Mouse (Mus musculus) R1 (cell line): ENCODE measurements around the gene Nup210l.
A peak's percentile ranks its signal among the peaks of the same experiment; 100 is the strongest.
"Not testable (repeated sequence)": the region's sequence is repeated elsewhere in the genome, so short reads cannot be mapped to it uniquely, and the experiment has no call there.

Source experiments
- DNase-seq: peaks from one replicate; pipeline ENCODE4 v3.0.0-alpha.2; 2018; ENCODE audit warnings: low read depth, low spot score

The Nup210l gene

DNA sequence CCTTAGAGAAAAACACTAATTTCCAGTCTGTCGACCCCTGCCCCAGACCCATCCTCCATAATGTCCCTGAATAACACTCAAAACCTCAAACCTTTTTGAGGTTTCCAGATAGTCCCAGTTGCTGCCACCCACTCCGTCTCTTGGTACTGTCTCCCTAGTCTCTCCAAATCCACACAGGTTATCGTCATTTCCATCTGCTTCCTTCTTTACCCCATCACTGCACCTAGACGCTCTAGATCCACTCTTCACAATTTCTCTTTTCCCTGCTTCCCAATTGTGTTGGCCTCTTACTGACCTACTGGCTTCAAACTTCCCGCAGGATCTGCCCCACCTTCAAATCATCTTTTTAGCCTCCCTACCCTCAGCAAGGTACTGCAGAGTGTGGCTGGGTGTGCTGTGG is 117.2 kb downstream of the Nup210l start:
- DNase-seq, result no peak

DNA sequence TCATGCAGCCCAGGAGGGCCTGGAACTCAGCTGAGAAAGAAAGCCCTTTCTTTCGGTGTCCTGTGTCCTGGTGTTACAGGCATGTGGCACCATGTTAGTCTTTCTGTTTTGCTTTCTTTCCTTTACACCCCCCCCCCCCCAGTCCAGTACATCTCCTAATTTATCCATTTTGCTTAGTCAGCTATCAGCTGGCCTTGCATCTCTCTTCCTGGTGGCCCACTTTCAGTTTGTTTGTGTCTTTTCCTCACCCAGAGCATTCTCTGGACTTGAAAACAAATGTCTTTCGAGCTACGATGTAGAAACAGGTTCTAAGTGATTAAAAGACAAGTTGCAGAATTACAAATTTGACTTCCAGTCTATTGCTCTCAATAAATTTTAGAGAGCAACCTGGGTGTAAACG is 118.5 kb downstream of the Nup210l start:
- DNase-seq, result no peak

DNA sequence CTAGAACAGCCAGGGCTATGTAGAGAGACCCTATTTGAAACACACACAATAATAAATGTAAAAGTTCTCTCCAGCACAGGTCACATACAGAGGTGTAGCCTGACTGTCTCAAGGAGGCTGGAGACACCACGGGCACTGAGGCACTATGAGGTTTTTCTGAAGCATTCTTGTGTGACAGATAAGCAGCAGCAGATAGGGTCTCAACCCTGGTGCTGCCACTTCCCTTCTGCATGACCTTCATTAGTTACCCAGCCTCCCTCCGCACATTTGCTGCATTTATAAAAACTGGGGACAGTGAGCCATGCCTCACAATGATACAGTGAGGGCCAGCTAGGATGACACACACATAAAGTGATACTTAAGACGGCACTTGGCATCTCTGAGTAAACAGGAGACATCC is 119.0 kb downstream of the Nup210l start:
- no peak for DNase-seq

DNA sequence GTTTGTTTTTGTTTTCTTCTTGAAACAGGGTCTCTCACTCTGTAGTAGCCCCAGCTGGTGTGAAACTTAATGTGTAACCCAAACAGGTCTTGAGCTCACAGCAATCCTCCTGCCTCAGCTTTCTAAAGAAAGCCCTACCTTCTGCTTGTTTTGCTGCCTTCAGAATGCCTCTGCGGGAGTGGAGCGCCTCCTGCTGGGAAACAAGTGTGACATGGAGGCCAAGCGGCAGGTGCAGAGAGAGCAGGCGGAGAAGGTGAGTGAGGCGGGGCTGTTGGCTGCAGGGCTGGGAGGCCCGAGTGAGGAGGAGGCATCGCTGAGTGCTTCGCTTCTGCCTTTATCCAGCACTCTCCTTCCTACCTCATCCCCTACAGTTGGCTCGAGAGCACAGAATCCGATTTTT is 120.4 kb downstream of the Nup210l start:
- peak; percentile 92 for DNase-seq

DNA sequence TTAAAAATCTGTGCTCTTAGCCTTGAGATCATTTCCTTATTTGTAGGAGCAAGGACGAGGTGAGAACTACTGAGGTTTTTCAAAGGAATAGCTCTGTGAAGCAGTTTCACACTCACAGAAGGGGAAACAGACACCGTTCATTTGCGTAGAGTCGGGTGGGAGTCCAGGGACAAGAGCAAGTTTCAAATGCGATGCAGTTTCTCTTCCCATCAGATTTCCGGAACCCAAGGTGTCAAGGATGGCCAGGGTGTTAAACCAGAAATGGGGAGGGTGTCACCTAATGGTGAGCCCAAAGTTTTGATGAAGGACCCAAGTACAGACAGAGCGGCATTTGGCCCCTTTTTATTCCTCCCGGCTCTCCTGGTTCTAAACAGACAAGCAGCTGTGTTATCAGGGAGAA is 127.1 kb downstream of the Nup210l start:
- no peak for DNase-seq

DNA sequence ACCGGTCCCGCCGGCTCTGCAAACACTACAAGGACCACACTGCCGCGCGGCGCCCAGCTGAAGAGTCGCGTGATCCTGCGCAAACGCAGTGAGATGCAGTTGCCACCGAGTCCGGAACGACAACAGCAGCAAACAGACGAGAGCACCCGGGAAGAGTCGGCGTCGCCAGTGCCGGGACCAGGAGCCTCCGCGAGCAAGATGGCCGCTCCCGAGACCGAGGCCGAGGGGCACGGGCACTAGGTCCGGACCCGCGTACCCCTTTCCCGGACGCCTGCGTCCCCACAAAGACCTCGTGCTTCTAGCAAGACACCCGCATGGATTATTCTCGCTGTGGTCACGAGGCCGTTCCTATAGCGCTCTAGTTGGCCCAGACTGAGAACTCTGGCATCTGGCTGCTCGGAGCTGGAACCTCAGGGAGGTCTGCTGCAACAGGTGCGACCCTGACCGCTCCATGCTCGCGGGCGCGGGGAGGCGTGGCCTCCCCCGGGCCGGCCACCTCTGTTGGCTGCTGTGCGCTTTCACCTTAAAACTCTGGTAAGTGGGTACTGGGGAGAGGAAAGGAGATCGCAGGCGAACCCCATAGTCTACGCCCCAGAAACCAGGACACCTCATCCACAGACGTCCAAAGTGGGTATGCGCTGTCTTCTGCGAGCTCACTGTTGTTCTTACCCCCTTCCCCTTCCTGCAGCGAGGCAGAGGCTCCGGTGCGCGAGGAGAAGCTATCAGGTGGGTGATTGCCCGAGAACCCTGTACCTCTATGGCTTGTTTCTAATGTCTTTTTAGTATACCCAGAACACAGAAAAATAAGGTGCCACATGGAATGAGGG is 127.8 kb downstream of the Nup210l start, which contains the start of gene Jtb:
Gene Jtb (plus strand): TSS at position 91 of the 827 bp plus-strand sequence.
- DNase-seq, result peak; percentile 95

DNA sequence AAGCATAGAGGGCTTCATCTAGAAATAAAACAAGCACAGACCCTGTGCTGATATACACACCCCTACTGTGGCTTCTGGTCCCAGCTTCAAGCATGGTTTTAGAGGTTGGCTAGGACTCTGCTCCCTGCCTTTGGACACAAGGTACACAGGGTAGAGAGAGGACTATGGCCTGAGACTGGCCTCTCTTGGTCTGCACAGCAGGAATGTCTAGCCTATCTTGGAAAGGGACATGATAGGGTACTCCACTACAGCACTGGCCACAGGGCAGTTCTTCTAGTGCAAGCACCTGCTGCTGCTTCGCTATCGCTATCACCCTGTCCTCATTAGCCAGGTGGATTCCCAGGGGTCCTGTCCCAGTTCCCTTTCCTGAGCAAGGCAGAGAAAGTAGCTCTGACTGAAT is 137.3 kb downstream of the Nup210l start:
- no peak for DNase-seq

DNA sequence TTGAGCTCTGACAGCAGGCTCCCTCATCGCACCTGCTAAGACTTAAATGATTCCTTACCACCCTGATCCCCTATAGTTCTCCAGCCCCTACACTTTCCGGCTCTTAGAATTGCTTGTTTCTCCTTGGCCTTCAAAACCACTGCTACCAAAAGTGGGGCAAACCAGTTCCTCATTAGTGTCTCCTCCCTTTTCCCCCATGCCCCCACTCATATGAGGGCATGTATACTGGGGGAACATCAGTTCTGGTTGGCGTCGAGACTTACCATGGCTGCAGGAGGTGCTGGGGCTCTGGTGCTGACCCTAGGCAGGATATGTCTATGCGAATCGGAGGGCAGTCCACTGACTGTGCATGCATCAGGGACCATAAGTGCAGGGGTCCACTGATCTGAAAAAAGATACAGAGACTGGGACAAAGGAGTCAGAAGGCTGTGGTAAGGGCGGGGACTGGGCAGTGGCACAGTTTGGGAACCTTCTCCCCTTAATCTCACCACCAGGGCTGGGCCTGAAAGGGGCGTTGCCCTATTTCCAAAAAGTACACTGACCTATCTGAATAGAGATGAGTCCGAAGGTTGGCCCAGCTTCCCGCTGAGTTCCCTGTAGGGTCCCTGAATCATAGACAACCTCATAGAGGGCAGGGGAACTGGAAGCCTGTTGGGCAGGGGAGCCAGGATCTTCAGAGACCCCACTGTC is 137.9 kb downstream of the Nup210l start:
- DNase-seq, result no peak

DNA sequence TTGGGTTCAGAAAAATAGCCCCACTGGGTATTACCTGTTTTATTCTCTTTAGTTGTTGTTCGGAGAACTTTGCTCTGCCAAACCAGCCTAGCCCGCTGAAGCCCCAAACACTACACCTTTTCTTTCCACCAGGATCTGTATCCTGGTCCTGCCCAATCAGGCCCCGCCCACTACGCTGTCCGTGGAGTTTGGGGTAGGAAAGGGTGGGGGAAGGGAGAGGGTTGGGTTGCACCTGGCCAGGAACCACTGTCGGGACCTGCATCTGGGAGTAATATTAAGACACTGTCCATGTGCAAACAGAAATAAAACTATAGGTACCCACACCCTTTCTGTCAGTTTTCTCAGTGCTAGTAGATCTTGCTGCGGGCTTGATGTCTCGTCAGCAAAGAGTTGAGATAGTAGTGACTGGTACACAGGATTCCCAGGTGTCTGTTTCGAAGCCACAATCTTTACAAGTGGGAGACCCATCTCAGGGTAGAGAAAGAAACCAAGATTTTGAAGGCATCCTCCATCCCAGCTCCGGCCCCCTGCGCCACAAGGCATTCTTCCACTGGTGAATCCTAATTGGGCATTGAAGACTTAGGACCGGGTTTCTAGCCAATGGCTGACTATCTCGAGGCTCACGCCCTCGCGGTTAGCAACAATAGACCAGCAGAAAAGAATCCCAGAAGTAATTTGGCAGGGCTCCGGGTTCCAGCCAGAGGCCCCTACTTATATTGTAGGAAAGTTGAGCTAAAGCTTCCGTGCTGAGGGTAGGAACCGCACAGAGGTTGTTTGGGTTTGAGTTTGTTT is 139.2 kb downstream of the Nup210l start, which contains the start of gene Creb3l4:
Gene Creb3l4 (minus strand): TSS at position 529 of the 792 bp plus-strand sequence.
- DNase-seq, result peak; percentile 92

DNA sequence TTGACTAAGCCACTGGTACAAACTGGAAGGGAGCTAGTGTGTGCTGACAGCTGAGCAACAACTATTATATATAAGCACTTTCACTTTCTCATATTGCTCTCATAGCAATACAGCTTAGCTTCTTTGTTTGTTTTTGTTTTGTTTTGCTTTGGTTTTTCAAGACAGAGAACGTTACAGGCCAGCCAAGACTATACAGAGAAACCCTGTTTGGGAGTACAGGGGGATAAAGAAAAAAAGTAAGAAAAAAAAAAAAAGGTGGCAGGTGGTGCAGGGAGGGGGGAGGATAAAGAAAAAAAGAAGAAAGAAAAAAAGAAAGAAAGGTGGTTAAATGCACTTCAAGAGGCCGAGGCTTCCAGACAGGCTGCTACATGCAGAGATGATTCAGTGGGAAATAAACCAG is 141.5 kb downstream of the Nup210l start:
- no peak for DNase-seq

DNA sequence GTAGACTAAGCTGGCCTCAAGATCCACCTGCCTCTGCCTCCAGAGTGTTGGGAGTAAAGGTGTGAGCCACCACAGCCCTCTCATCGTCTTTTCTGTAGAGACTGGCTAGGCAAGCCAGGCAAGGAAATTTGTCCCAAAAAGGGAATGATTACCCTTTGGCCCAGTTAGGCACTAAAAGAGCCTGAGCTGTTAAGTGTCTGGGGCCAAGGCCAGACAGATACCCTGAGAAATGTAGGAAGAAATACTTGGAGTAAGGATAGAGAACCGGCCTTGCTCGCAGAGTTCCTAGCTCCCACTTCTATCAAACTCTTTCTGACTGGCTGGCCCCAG is 143.7 kb downstream of the Nup210l start:
- no peak for DNase-seq

DNA sequence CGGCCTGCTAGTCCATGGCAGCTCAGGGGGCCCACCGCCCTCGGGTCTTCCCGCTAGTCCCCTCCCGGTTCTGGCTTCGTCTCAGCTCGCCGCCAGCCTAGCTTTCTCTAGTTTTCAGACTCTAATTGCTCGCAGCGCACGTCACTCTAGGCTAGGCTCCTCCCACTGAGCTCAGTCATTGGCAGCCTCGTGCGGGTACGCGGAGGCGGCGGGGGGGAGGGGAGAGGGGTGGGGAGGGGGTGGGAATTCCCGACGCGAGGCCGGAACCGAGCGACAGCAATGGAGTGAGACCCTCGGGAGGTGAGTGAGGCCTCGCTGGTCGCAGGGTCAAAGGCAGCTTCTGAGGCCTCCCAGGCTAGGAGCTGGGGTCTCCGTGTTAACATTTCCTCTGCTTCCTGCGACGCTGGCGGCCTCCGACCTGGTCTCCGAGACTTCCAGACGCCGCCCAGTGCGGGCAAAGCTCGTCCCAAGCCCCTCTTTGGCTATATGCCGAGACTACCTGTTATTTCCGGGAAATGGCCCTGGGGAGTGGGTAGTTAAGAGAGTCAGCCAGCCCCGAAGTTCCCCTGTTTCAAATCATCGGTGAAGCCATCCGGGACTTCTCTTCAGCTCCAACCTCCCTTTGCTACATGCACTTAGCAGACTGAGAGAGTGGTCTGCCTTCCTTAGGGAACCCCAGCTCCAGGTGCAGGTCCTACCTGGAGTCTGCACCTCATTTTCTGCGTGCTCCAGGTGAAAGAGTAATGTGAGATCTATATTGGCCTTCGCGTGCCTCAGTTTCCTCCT is 144.2 kb downstream of the Nup210l start, which contains the start of gene Slc39a1:
Gene Slc39a1 (plus strand): TSS at position 213 of the 786 bp plus-strand sequence.
- DNase-seq, result peak; percentile 97

DNA sequence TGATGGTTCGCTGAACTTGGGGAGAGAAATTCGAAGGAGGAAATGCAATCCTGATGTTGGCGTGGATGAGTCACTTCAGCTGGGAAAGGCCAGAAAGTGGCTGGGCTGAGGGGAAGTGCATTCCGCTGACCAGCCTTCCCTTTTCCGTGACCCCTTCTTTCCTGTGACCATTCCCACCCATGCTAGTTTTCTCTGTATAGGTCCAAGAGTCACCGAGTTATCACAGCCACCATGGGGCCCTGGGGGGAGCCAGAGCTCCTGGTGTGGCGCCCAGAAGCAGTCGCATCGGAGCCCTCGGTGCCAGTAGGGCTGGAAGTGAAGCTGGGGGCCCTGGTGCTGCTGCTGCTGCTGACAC is 144.8 kb downstream of the Nup210l start:
- DNase-seq, result no peak

DNA sequence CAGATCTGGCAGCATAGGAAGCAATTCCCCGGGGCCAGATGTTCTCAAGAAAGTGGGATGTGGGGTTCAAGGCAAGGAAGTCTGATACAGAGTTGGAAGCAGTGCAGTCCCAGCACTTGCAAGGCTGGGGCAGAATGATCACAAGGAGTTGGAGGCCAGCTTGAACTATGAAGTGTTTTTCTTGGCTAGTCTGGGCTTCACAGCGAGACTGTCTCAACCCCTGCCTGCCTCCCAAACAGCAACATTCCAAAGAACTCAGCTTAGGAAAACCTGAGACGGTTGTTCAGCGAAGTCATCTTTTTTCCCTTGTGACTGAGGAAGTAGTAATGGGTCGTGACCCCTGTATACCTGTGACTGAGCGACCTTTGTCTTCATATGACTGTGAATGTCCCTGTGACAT is 146.9 kb downstream of the Nup210l start:
- no peak for DNase-seq

DNA sequence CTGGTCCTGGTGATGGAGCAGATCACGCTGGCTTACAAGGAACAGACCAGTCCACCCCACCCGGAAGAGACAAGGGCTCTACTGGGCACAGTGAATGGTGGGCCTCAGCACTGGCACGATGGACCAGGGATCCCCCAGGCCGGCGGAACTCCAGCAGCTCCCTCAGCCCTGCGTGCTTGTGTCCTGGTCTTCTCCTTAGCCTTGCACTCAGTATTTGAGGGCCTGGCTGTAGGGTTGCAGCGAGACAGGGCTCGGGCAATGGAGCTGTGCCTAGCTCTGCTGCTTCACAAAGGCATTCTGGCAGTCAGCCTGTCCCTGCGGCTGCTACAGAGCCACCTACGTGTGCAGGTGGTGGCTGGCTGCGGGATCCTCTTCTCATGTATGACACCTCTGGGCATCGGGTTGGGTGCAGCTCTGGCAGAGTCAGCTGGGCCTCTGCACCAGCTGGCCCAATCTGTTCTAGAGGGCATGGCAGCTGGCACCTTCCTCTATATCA is 147.8 kb downstream of the Nup210l start:
- DNase-seq, result not testable (repeated sequence)

DNA sequence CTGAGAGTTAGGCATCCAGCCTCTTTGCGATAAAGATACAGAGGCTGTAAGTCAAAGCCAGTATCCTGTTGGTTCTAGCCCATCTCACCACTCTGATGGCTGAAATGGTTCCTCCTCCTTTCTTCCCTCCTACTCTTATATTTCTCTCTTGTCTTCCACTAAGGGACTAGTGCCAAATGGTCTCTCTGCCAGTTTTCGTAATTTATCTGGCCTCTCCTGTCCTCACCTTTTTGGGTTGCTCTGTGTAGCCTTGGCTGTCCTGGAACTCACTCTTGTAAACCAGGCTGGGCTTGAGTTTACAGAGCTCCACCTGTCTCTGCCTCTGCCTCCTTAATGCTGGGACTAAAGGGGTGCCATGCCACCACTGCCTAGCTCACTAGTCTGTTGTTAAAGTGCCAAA is 148.7 kb downstream of the Nup210l start:
- DNase-seq, result not testable (repeated sequence)

DNA sequence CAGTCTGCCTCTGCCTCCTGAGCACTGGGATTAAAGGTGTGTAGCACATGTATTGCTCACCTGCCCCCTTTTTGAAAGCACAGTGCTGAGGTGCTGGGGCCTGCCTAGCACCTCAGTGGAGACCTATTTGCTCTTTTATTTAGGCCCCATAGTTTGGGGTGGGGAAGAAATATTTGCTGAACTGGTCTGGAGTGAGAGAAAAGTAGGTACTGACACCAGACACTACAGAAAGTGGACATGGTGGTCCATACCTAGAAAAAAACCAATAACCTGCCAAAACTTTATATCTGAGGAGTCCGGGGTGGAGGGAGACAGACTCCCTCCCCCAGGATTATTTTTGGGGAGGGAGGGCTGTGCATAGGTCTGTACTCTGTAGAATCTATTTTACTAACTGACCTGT is 149.2 kb downstream of the Nup210l start:
- DNase-seq, result not testable (repeated sequence)

DNA sequence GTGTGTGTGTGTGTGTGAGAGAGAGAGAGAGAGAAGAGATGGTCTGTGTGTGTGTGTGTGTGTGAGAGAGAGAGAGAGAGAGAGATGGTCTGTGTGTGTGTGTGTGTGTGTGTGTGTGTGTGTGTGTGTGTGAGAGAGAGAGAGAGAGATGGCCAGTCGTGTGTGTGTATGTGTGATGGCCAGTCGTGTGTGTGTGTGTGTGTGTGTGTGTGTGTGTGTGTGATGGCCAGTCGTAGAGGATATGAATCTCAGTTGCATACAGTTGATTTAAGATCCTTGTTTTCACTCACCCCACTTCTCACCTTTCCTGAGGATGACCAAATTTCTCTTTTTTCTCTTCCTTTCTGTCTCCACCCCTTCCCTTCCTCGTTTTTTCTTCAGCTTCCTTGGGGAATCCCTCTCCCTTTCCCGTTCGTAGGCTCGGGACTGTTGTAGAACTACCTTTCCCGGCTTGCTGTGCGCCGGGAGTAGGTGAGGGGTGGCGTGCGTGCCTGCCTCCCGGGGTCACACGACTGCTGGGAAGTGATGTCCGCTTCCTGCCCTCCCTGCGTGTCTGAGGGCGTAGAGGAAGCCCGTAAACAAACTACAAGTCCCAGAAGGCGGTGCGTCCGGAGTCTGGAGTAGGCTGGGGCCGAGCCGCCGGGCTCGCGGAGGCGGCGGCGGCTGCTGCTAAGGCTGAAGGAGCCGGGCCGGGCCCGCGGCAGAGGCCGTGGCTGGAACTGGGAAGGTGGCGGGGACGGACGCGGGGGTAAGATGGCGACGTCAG is 149.9 kb downstream of the Nup210l start, which contains the start of gene Crtc2:
Gene Crtc2 (plus strand): TSS at position 511 of the 766 bp plus-strand sequence.
- DNase-seq, result peak; percentile 98

DNA sequence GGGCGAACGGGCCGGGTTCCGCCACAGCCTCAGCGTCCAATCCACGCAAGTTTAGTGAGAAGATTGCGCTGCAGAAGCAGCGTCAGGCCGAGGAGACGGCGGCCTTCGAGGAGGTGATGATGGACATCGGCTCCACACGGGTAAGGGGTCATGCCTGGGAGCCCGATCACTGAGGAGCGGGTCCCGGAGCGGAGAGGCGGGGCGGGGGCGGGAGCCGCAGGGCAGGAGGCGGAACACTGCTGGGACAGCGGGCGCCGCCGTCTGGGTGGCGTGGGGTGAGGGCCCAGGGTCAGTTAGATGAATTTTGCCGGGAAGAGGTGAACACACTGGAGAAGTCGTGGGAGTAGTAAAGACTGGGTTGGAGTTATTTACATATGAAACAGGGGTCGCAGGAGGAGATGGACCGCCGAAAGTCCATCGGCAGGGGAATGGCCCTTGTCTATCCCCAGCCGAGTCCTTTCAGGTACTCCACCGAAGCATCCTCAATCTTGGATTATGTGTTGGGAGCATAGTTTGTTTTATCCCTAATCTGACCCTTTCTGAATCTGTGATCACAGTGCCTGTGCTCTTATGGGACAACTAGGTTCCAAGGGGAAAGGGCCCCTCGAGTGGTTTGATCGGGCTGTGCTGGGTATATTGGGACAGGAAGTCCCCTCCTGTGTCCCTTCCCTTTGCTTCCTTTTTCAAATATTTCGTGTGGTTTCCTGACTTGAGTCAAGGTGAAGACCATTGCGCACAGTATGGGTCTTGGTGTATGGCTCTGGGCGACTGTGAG is 150.7 kb downstream of the Nup210l start:
- DNase-seq, result peak; percentile 49

DNA sequence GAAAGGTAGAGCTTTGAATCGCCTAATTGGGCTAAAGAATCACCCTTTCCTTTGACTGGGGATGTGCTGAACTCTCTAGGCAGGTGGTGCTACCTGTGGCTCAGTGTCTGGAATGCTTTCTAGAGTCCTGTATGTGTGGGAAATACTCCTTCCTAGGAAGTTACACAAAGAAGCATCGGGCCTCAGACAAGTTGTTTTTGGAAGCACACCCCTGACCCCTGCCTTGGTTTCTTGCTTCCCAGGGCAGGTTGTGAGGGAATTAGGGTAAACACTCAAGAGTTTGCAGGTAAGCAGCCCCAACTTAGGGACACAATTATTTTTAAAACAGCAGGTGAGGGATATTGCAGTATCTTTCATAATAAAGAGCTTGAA is 151.2 kb downstream of the Nup210l start:
- DNase-seq, result peak; percentile 28
